Mouse (Mus musculus): ENCODE measurements around the gene Klrb1b.

The Klrb1b gene

DNA sequence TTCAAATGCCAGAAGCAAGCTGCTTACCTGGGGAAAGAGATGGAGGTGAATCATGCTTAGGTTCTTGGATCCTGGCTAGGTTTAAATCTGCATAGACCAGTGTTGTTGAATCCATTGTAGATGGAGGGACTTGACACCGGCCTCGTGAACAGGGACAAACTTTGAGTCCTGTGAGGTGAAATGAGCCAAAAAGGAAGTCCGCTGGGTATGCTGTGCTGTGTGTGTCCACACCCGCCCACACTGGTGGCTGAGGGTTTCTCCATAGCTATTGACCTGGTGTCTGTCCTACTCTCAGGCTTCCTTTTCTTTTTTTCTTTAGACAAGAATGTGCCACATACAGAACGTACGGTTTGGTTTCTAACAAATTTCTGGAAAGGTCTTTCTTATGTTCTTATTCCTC lies at the start of gene Klrb1b, which contains the start of gene Gm44511:
TSS of gene Klrb1b (minus strand) at position 200 of the 400 bp plus-strand sequence.
TSS of gene Gm44511 (minus strand) at position 184 of the 400 bp plus-strand sequence.
- no peak for ATAC-seq (ENCODE audit: insufficient number of reproducible peaks, low FRiP score, low TSS enrichment)

GRCm38 (mm10) chr6:128871910-128872610 lies 45.9 kb upstream of the Klrb1b start:
- no peak for ATAC-seq (ENCODE audit: insufficient number of reproducible peaks, low FRiP score, low TSS enrichment)

- no peak for ATAC-seq (ENCODE audit: insufficient number of reproducible peaks, low FRiP score, low TSS enrichment)
Measured at GRCm38 (mm10) chr6:128868861-128869260, 42.7 kb upstream of the Klrb1b start.

DNA sequence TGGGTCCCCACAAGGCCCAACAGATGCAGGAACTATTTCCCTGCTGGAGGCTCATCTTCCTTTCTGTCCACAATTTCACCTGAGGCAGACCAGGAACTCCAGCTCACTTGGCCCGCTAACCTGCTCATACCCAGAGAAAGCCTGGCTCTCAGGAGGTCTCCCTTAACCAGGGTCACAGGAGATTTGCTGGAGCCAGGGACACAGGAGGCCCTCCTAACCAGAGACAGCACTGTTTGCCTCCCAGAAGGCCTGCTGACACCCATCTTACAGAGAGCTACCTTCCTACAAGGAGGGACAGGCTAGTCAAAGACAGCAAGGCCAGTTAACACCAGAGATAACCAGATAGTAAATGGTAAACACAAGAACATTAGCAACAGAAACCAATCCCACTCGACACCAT lies 31.8 kb upstream of the Klrb1b start:
- ATAC-seq (ENCODE audit: insufficient number of reproducible peaks, low FRiP score, low TSS enrichment) = no peak

GRCm38 (mm10) chr6:128856250-128856649 lies 30.1 kb upstream of the Klrb1b start:
- ATAC-seq (ENCODE audit: insufficient number of reproducible peaks, low FRiP score, low TSS enrichment) = peak; percentile 92

DNA sequence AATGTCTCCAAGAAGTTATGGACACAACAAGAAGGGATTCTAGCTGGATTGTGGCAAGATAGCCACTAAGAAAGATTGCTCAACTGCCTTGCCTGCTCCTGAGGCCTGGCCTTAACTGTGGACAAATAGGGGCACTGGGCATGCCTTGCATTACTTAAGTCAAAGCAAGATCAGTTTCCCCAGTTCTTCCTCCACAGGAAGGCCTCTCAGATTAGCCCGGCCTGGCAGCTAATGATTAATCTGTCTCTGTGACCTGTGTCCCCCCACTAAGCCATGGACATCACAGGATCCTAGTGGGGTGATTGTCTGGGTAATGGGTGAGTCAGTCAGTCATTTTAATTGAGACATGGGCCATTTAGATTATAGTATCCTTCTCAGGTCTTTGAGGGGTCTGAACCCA lies 29.3 kb upstream of the Klrb1b start:
- ATAC-seq (ENCODE audit: insufficient number of reproducible peaks, low FRiP score, low TSS enrichment) = no peak

- no peak for ATAC-seq (ENCODE audit: insufficient number of reproducible peaks, low FRiP score, low TSS enrichment)
Measured at GRCm38 (mm10) chr6:128854895-128855294, 28.8 kb upstream of the Klrb1b start.

- ATAC-seq (ENCODE audit: insufficient number of reproducible peaks, low FRiP score, low TSS enrichment) = peak; percentile 53
Measured at GRCm38 (mm10) chr6:128854024-128854820, 28.1 kb upstream of the Klrb1b start.

DNA sequence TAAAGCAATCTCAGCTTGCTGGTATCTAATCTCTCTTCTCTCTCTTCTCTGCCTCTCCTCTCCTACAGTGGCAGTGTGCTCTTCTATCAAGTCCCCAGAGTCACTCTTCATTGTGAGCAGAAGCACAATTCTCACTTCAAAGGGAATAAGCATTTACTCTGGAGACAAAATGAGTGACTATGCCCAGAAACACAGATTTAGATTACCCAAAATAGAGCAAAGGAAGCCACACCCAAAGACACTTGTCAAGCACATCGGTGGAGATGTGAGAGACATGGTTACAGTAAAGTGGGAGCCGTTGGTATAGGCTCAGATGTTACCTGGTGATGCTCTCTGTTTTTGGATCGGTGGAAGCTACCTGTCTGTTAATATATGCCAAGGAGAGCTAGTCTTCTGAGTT lies 26.6 kb upstream of the Klrb1b start:
- no peak for ATAC-seq (ENCODE audit: insufficient number of reproducible peaks, low FRiP score, low TSS enrichment)

- no peak for ATAC-seq (ENCODE audit: insufficient number of reproducible peaks, low FRiP score, low TSS enrichment)
Measured at GRCm38 (mm10) chr6:128851151-128851550, 25.0 kb upstream of the Klrb1b start.

DNA sequence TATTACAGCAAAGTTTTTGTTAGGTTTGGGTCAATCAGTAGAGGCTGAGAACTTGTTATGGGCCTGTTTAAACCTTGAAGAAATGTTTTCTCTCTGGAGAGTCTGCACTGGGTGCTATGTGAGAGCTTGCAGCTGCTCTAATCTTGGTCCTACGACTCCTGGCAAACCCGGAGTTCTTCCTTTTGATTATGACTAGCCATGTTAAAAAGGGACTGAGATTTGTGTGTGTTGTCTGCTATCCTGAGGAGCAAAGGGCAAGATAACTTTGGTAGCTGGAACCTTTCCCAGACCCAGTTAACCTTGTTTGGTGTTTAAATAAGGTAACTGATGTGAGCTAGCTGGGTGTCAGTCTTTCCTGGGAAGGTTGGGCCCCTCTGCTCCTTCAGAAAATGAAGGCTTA lies 24.5 kb upstream of the Klrb1b start:
- ATAC-seq (ENCODE audit: insufficient number of reproducible peaks, low FRiP score, low TSS enrichment) = no peak

GRCm38 (mm10) chr6:128849902-128850301 lies 23.8 kb upstream of the Klrb1b start:
- no peak for ATAC-seq (ENCODE audit: insufficient number of reproducible peaks, low FRiP score, low TSS enrichment)

DNA sequence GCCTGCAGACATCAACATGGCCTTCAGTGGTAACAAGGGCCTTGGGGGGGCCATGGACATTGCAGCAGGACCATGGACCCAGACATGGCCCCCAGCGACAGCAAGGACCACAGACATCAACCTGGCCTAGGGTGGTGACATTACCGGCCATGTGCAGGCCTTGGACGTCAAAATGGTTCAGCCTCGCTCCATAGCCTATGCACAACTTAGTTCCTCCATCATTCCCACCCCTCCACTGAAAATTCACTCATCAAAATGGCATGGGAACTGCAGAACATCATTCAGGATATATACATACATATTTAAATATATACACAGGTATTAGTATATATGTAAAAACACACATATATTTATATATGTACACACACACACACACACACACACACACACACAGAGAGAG lies 21.3 kb upstream of the Klrb1b start:
- ATAC-seq (ENCODE audit: insufficient number of reproducible peaks, low FRiP score, low TSS enrichment) = no peak

DNA sequence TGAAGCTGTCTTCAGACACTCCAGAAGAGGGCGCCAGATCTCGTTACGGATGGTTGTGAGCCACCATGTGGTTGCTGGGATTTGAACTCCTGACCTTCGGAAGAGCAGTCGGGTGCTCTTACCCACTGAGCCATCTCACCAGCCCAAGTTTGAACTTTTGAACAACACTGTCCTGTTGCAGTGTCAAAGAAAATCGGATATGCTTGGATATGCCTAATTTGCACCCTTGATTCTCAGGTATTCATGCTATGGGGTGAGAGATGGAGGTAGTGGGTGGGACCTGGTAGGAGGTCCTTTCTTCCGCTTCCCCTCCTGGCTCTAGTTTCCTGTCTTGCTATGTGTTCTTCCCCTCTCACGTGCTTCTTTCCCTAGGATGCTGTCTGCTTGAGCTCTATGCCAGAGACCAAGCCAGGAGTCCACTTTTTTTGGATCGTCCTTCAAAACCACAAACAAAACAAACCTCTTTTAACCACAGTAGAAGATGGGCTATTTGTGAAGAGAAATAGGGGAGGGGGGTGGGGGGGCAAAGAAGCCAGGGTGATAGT lies 19.9 kb upstream of the Klrb1b start:
- ATAC-seq (ENCODE audit: insufficient number of reproducible peaks, low FRiP score, low TSS enrichment) = no peak

DNA sequence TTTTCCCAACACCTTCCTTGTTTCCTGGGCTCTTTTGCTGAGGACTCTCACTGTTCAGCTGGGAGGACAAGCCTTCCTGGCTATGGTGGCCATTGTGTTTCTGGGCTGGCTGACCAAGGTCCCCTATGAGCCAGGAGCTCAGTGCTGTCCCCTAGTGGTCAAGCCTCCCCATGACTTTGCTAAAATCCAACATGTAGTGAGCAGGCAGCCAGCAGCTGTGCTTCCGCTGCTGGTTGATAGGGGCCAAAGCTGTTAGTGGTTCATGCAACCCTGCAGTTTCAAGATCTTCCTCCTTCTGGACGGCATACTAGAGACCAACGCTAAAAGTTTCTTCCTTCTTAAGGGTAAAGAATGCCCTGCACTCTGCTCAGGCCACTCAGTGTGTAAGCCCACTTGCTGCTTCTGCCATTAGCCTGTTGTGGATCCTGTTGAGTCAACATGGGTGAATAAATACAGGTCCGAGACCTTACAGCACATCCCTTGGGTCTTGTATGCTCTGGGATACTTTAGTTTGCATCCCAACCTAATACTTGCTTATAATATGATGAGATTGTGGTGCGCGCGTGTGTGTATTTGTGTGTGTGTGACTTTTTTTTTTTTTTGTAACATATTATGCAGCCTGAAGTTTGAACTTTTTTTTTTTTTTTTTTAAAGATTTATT lies 19.3 kb upstream of the Klrb1b start:
- no peak for ATAC-seq (ENCODE audit: insufficient number of reproducible peaks, low FRiP score, low TSS enrichment)

DNA sequence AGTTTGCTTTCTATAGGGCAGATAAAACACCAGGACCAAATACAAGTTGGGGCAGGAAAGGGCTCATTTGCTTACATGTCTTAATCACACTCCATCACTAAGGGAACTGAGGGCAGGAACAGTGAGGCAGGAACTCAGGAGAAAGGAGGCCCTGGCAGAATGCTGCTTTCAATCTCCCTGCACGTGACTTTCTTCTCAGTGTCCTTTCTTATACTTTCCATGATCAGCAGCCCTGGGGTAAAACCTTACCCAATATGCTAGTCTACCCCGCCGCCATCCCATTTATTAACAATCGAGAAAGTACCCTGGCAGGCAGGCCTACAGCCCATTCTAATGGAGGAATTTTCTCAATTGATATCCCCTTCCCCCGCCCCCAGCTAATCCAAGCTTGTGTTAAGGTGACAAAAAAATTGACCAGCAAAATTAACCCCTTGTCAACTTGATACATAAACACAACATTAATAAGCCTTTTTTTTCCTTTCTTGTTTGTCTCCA lies 18.5 kb upstream of the Klrb1b start:
- no peak for ATAC-seq (ENCODE audit: insufficient number of reproducible peaks, low FRiP score, low TSS enrichment)

GRCm38 (mm10) chr6:128844131-128844530 lies 18.0 kb upstream of the Klrb1b start:
- no peak for ATAC-seq (ENCODE audit: insufficient number of reproducible peaks, low FRiP score, low TSS enrichment)

DNA sequence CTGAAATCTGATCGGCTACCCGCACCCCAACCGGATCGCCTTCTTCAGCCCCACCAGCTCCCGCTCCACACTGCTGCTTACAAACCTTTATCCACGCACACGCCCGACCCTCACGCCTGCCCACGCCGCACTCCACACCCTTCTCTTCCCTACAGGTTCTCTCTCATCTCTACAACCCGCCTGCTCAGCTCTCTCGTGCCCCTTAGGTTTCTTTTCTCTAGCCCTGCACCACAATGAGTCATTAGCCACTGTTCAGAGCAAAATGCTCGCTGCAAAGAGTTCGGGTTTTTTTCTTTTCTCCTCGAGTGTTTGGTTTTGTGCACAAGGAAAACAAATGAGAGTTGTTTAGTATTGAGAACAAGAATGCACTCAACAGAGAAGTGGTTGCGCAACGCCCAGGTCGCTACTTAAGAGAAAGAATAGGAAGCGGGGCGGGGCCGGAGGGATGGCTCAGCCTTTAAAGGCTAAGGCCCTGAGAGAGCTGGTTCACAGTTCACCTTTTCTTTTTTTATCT lies 17.4 kb upstream of the Klrb1b start:
- ATAC-seq (ENCODE audit: insufficient number of reproducible peaks, low FRiP score, low TSS enrichment) = peak; percentile 41

DNA sequence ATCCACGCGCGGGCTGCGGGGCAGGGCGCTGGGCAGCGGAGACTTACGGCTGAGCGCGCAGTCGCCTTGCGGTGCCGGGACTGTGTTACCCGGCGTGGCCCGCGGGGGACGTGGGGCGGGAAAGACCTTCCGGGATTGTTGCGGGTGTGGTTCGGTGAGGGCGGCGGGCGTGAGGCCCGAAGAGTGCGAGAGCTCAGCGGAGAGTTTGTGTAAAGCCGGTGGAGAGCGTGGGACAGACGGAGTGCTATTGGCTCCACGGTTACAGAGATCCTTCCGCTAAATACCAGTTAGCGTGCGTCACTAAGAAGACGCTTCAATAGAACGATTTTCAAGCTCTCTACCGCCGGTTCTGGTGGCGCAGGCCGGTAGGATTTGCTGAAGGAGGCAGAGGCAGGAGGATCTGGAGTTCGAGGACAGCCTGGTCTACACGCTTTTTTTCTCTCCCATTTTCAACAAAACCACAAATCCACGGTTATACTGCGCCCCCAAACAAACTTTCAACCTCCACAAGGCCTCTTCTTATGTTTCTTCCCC lies 16.9 kb upstream of the Klrb1b start:
- ATAC-seq (ENCODE audit: insufficient number of reproducible peaks, low FRiP score, low TSS enrichment) = peak; percentile 78

DNA sequence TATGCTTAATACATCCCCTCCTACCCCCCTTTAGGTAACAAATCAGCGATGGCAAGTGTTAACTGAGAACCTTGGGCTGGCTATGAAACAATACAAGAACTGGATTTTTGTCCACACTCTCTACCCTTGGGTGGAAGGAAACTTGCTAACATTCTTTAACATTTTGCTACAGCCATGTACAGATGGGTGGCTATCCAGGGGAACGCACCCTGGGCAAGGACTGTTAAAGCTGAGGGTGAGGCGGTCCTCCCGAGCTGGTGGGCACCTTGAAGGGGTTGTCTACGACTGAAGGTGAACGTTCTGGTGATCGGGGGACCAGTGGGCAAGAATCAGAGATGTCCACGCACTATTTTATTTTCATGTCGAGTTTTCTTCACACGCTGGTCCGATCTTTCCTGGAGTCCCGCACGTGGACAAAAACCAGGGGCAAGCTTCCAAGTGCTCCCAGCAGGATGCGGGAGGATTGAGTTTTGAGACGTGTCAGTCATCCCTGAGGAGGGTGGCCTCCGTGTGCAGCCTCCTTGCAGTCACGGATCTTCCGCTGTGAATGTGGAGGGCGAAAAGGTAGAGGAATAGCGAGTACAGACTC lies 16.3 kb upstream of the Klrb1b start:
- no peak for ATAC-seq (ENCODE audit: insufficient number of reproducible peaks, low FRiP score, low TSS enrichment)

All from cerebellum, adult (tissue).